Comparison of ENCODE assay signal across 17 mouse cellular contexts in the genomic region with DNA sequence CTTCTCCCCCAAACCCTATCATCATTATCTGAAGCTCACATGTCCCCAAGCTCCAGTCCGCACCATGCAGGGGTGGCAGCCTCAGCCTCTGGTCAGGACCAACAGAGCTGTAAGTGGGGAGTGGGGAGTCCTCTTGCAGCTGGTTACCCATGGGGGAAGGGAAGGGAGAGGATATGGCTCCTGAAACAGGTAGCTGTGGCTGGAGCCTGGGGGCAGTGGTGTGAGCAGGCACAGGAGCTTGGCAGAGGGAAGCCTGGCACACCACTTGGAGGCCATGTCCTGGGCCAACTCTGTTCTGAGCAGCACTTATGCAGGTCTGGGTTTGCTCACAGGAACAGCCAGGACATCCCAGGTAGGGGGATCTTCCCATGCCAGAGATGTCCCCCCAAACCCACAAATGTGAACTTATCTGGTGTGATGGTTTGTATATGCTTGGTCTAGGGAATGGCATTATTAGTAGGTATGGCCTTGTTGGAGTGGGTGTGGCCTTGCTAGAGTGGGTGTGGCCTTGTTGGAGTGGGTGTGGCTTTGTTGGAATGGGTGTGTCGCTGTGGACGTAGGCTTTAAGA. TPM values are rescaled to one million over a fixed set of nuclear protein-coding genes. Genes with fewer than 3 reads are reported as not detected.
A peak's percentile ranks its signal among the peaks of the same experiment; 100 is the strongest.
DNase-seq lines count a peak whose midpoint lies in the region; ATAC-seq and TF ChIP-seq lines count a peak whose summit lies in the region.
"Had no signal": no experiment of that assay in that cellular context is flagged by ENCODE, and none has a peak within 500 bp of the region (broad histone marks: within the 10 kb centered on the region; RNA-seq: fewer than 3 reads in every experiment).

No protein-coding gene starts in this region.

- H3K27me3 ChIP-seq in kidney, embryonic 14.5 days (ENCODE audit: control insufficient read depth, insufficient read depth, low read length): no peaks in the 10 kb centered on the region; the same call in 1 of the 2 replicates
- H3K27me3 ChIP-seq in spleen, adult 2 months (ENCODE audit: control insufficient read depth, insufficient read depth, low read length): no peaks in the 10 kb centered on the region
- H3K27me3 ChIP-seq: hindbrain, embryonic 15.5 days; midbrain, embryonic 12.5 days; neural tube, embryonic 15.5 days had no signal

- no peak overlapping the region for H3K27ac ChIP-seq in kidney, embryonic 14.5 days (ENCODE audit: low read depth, low read length)
- H3K27ac ChIP-seq in spleen, adult 2 months (ENCODE audit: insufficient read depth, low read length): peak overlapping the region; percentile 31; the same call in 1 of the 2 replicates
- H3K27ac ChIP-seq: hindbrain, embryonic 15.5 days; macrophage; midbrain, embryonic 12.5 days; neural tube, embryonic 15.5 days had no signal

- H3K36me3 ChIP-seq in kidney, embryonic 14.5 days (ENCODE audit: control insufficient read depth, insufficient read depth, low read length): no peaks in the 10 kb centered on the region
- H3K36me3 ChIP-seq in spleen, adult 2 months (ENCODE audit: control insufficient read depth, insufficient read depth, low read length): no peaks in the 10 kb centered on the region
- H3K36me3 ChIP-seq: hindbrain, embryonic 15.5 days; midbrain, embryonic 12.5 days; neural tube, embryonic 15.5 days had no signal

- H3K4me3 ChIP-seq in kidney, embryonic 14.5 days (ENCODE audit: low read length): no peak overlapping the region
- no peak overlapping the region for H3K4me3 ChIP-seq in spleen, adult 2 months (ENCODE audit: extremely low read depth, insufficient read depth, insufficient read length)
- H3K4me3 ChIP-seq: hindbrain, embryonic 15.5 days; midbrain, embryonic 12.5 days; neural tube, embryonic 15.5 days had no signal

- peak; percentile 8 for DNase-seq in gastrocnemius, postnatal 10 days
- no peak for DNase-seq in gastrocnemius, postnatal 4 days (ENCODE audit: low spot score in 2 of 2)
- DNase-seq in kidney, postnatal 10 days: peak; percentile 12
- DNase-seq in spleen, adult 2 months (ENCODE audit: low read depth in 1 of 2, low spot score in 2 of 2): no peak
- no peak for DNase-seq in spleen, postnatal 14 days (ENCODE audit: low spot score in 2 of 2)
- peak; percentile 72 for DNase-seq in c-Kit-positive CD71-positive TER-119-positive erythroid progenitor cells, embryonic 14.5 days (ENCODE audit: low spot score)
- DNase-seq in left cerebral cortex, adult 18-20 months (ENCODE audit: low spot score in 2 of 2): no peak
- DNase-seq: adrenal gland, adult 8-10 months; B cell, adult 2 months; heart, adult 18-20 months; layer of hippocampus, adult 9-11 months; spleen, adult 18-20 months had no signal

- WGBS in kidney, embryonic 14.5 days: 80% methylated on average over 3 of the region's 3 CpGs
- 90% methylated on average over 3 of the region's 3 CpGs for WGBS in spleen, adult 2 months

- no peaks in the 10 kb centered on the region for H3K9me3 ChIP-seq in kidney, embryonic 14.5 days (ENCODE audit: control insufficient read depth, low read length)
- H3K9me3 ChIP-seq: hindbrain, embryonic 15.5 days; midbrain, embryonic 12.5 days; neural tube, embryonic 15.5 days had no signal

- no peak overlapping the region for H3K4me2 ChIP-seq in kidney, embryonic 14.5 days (replicated peaks; ENCODE audit: low read depth, low read length)
- H3K4me2 ChIP-seq: hindbrain, embryonic 15.5 days; midbrain, embryonic 12.5 days; neural tube, embryonic 15.5 days had no signal

- no peak overlapping the region for H3K9ac ChIP-seq in kidney, embryonic 14.5 days (ENCODE audit: low read depth, low read length)
- H3K9ac ChIP-seq: hindbrain, embryonic 15.5 days; midbrain, embryonic 12.5 days; neural tube, embryonic 15.5 days had no signal

- no peak for ATAC-seq in kidney, embryonic 14.5 days (ENCODE audit: low FRiP score, low TSS enrichment)

- no peaks in the 10 kb centered on the region for H3K4me1 ChIP-seq in kidney, embryonic 14.5 days (ENCODE audit: control insufficient read depth, insufficient read depth, low read length)
- H3K4me1 ChIP-seq in spleen, adult 2 months (ENCODE audit: control insufficient read depth, insufficient read depth, insufficient read length): peaks cover 8% of the 10 kb centered on the region; the same call in 1 of the 2 replicates
- H3K4me1 ChIP-seq: hindbrain, embryonic 15.5 days; midbrain, embryonic 12.5 days; neural tube, embryonic 15.5 days had no signal

- no peak for TF ChIP-seq POLR2A in spleen, adult 2 months (IDR thresholded peaks at IDR 0.05; ENCODE audit: low read depth, low read length)

- no peak for TF ChIP-seq CTCF in spleen, adult 2 months (IDR thresholded peaks at IDR 0.05; ENCODE audit: extremely low read depth, insufficient read depth, insufficient read length, insufficient replicate concordance)

RNA-seq across cellular contexts. Expression of a gene that starts 47.1 kb away (rescaled TPM):
- 10 to 100 TPM; 30.6 to 33.2 TPM for total RNA-seq in gastrocnemius, postnatal 10 days (2021)
- 10 to 100 TPM; 80.3 to 83.2 TPM for total RNA-seq in gastrocnemius, postnatal 4 days (2021)
- 16.8 and 17.3 TPM in 2 replicates for polyA plus RNA-seq in kidney, embryonic 14.5 days (2014; fragmentation: Nextera tagmentation; extraction: Ambion mirVana)
- 56.4 and 67.8 TPM in 2 replicates for polyA plus RNA-seq in spleen, adult 2 months (2012; rRNA removed)
- total RNA-seq in left cerebral cortex, adult 18-20 months (2021): 10 to 100 TPM; 28.3 to 37.8 TPM

Comparison
In these comparisons a context has a peak if more than half of its experiments do, and no peak if none do; other contexts are left out.
1. DNase-seq: peak in gastrocnemius, postnatal 10 days (single experiment), kidney, postnatal 10 days (single experiment) and c-Kit-positive CD71-positive TER-119-positive erythroid progenitor cells, embryonic 14.5 days (single experiment); none in gastrocnemius, postnatal 4 days (0 of 2), spleen, adult 2 months (0 of 2), spleen, postnatal 14 days (0 of 2) and left cerebral cortex, adult 18-20 months (0 of 2).